Mouse (Mus musculus): ENCODE data around the gene Dok3. TPM values are rescaled to one million over a fixed set of nuclear protein-coding genes. Genes with fewer than 3 reads are reported as not detected.

Dok3 gene
- polyA plus RNA-seq, 1 experiment from 2014 or later = 1.6 TPM

DNA sequence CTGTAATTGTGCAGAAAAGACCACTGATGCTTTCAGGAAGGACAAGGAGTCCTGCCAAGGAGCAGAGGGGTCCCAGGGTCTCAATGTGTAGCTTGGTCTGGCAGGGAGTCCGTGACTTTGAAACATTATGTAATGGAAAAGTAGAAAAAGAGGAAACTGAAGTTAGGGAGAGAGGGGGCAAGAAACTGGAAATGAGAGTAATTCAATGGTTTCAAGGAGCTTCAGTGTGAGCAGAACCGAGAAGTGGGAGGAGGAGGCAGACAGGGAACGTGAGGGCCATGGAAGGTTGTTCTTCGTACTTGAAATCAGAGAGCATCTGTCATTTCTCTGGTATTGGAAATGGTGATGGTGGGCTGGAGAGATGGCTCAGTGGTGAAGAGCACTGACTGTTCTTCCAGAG lies 9.5 kb downstream of the Dok3 start:
- 77% methylated on average over 4 of the region's 4 CpGs for WGBS
- DNase-seq (ENCODE audit: low spot score) = no peak
- Histone ChIP-seq H3K27me3 (ENCODE audit: control insufficient read depth, insufficient read depth, low read length) (no peaks in the 10 kb centered on the region), H3K27ac (replicated peaks; ENCODE audit: low read depth, low read length) (no peak overlapping the region), H3K4me2 (ENCODE audit: low read depth, severe bottlenecking) (no peak overlapping the region), H3K4me1 (ENCODE audit: control insufficient read depth, insufficient read depth, low read length) (peaks cover 5% of the 10 kb centered on the region), H3K36me3 (ENCODE audit: control insufficient read depth, insufficient read depth, low read length) (no peaks in the 10 kb centered on the region), H3K4me3 (ENCODE audit: low read depth, low read length) (no peak overlapping the region), H3K9ac (ENCODE audit: low read length) (no peak overlapping the region), H3K9me3 (ENCODE audit: control insufficient read depth, low read length) (no peaks in the 10 kb centered on the region)
- ATAC-seq (ENCODE audit: insufficient number of reproducible peaks, low FRiP score, low TSS enrichment, low read depth) = no peak

DNA sequence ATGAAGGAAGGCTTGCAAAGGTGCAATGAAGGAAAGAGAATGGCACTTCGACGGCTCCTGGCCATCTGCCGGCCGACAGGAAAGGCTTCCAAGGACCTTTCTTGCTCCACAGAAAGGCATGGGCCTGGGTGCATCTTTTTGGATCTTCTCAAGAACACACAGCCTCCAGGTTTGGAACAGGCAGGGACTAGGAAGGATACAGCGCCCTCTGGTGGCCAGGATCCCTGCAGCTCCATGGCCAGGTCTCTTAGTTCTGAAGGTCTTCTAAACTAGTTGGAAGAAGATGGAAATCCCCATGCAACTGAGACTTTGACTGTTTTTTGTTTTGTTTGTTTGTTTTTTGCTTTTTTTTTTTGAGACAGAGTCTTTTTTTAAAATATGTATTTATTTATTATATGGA lies 12.1 kb downstream of the Dok3 start:
- DNase-seq (ENCODE audit: low spot score) (peak; percentile 95), ATAC-seq (ENCODE audit: insufficient number of reproducible peaks, low FRiP score, low TSS enrichment, low read depth) (no peak)
- Histone ChIP-seq H3K4me1 (ENCODE audit: control insufficient read depth, insufficient read depth, low read length) (peaks cover 9% of the 10 kb centered on the region), H3K36me3 (ENCODE audit: control insufficient read depth, insufficient read depth, low read length) (no peaks in the 10 kb centered on the region), H3K4me3 (ENCODE audit: low read depth, low read length) (no peak overlapping the region), H3K27me3 (ENCODE audit: control insufficient read depth, insufficient read depth, low read length) (no peaks in the 10 kb centered on the region), H3K9ac (ENCODE audit: low read length) (no peak overlapping the region), H3K4me2 (ENCODE audit: low read depth, severe bottlenecking) (no peak overlapping the region), H3K27ac (replicated peaks; ENCODE audit: low read depth, low read length) (no peak overlapping the region), H3K9me3 (ENCODE audit: control insufficient read depth, low read length) (no peaks in the 10 kb centered on the region)
- 5% methylated on average over 5 of the region's 5 CpGs for WGBS

DNA sequence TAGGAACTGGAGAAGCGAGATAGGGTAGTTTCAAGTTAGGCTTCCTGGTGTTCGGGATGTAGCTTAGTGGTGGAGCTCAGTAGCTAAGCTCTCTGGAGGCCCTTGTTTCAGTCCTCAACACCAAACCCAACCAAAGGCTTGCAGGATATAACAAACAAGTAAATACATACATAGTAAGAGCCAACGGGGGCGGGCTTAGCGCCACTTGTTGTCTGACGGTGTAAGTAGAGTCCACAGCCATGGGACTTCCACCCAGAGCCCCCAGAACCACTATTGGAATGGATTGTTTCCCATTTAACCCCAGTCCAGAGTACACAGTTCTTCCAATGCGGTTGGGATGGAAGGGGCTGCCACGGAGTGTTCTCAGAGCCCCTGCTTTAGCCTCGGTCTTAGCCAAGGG lies 15.3 kb downstream of the Dok3 start:
- Histone ChIP-seq H3K4me1 (ENCODE audit: control insufficient read depth, insufficient read depth, low read length) (peaks cover 27% of the 10 kb centered on the region), H3K27me3 (ENCODE audit: control insufficient read depth, insufficient read depth, low read length) (no peaks in the 10 kb centered on the region), H3K27ac (replicated peaks; ENCODE audit: low read depth, low read length) (no peak overlapping the region), H3K9ac (ENCODE audit: low read length) (no peak overlapping the region), H3K4me3 (ENCODE audit: low read depth, low read length) (no peak overlapping the region), H3K36me3 (ENCODE audit: control insufficient read depth, insufficient read depth, low read length) (peaks cover 1% of the 10 kb centered on the region; the same call in 1 of the 2 replicates), H3K4me2 (ENCODE audit: low read depth, severe bottlenecking) (peak overlapping the region; percentile 86), H3K9me3 (ENCODE audit: control insufficient read depth, low read length) (no peaks in the 10 kb centered on the region)
- DNase-seq (ENCODE audit: low spot score) = no peak
- ATAC-seq (ENCODE audit: insufficient number of reproducible peaks, low FRiP score, low TSS enrichment, low read depth) = no peak
- 32% methylated on average over 9 of the region's 9 CpGs for WGBS

DNA sequence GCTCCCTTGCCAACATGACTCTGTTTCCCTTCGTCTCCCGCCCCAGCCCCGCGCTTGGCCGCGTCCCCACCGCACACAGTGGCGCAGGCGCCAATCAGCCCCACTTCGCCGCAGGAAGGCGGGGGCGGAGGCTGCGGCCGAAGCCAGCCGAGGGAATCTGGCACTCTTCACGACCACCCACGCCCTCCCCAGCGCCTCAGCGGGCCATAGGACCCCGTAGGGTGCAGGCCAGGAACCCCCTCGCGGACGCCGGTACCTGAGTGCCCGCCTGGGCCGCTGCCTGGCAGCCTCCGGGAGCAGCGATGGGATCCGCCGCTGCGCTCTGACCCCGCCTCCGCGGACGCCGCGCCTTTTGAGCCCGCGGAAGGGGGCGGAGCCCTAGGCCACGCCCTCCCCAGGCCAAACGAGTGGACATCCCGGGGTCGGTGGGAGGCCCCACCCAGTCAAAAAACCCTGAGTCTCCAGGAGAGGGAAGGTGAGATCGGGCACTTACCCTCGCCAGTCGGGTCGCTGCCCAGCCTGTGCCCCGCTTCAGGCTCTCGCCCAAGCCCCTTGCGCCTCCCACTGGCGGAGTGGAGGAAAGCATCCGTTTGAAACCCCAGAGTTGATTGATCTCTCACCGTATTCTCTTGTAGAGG lies 15.9 kb downstream of the Dok3 start, which contains the start of gene Pdlim7:
Pdlim7 (minus strand) TSS at position 566 of the 638 bp plus-strand sequence.
- DNase-seq (ENCODE audit: low spot score) (peak; percentile 94), ATAC-seq (ENCODE audit: insufficient number of reproducible peaks, low FRiP score, low TSS enrichment, low read depth) (peak; percentile 63)
- Histone ChIP-seq H3K4me2 (ENCODE audit: low read depth, severe bottlenecking) (peak within 1 kb of the TSS; percentile 86), H3K9me3 (ENCODE audit: control insufficient read depth, low read length) (no peaks in the 10 kb centered on the region), H3K4me1 (ENCODE audit: control insufficient read depth, insufficient read depth, low read length) (peaks cover 27% of the 10 kb centered on the region), H3K9ac (ENCODE audit: low read length) (peak within 1 kb of the TSS; percentile 91), H3K4me3 (ENCODE audit: low read depth, low read length) (peak within 1 kb of the TSS; percentile 96), H3K27me3 (ENCODE audit: control insufficient read depth, insufficient read depth, low read length) (no peaks in the 10 kb centered on the region), H3K27ac (replicated peaks; ENCODE audit: low read depth, low read length) (peak within 1 kb of the TSS; percentile 75), H3K36me3 (ENCODE audit: control insufficient read depth, insufficient read depth, low read length) (peaks cover 6% of the 10 kb centered on the region; the same call in 1 of the 2 replicates)
- under 1% methylated on average over 55 of the region's 55 CpGs for WGBS

DNA sequence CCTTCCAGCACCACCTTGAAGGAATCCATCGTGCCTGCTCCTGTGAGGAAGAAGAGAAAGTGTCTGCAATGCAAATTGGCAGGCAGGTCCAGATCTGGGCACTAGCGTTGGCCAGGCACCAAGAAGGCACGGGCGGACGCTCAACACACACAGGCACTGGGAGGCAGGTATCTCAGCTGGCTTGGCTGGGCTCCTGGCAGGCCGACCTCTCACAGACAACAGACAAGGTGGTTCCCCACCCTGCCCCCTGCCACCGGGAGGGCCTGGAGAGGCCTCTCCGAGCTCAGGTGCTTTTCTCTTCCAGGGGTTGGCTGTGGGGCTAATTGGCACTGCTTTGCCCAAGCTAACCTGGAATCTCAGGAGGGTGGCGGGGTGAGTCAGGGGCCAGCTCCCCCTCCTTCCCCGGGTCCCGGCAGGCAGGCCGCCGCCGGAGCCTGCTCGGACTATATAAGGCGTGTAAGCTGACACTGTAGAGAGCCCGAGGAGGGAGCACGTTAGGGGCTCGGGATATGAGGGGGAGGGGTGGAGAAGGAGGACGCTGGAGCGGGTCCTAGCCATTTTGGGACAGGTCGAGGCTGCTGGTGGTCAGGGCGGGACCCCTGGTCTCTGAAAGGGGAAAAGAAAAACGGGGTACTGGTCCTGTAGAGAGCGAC lies 16.6 kb downstream of the Dok3 start:
- H3K27ac ChIP-seq (replicated peaks; ENCODE audit: low read depth, low read length) = peak overlapping the region; percentile 75
- H3K4me2 ChIP-seq (ENCODE audit: low read depth, severe bottlenecking) = peak overlapping the region; percentile 86
- H3K4me3 ChIP-seq (ENCODE audit: low read depth, low read length) = peak overlapping the region; percentile 96
- ATAC-seq (ENCODE audit: insufficient number of reproducible peaks, low FRiP score, low TSS enrichment, low read depth) = peak; percentile 76
- DNase-seq (ENCODE audit: low spot score) = peak; percentile 86
- peak overlapping the region; percentile 91 for H3K9ac ChIP-seq (ENCODE audit: low read length)
- H3K27me3 ChIP-seq (ENCODE audit: control insufficient read depth, insufficient read depth, low read length) = no peaks in the 10 kb centered on the region
- H3K9me3 ChIP-seq (ENCODE audit: control insufficient read depth, low read length) = no peaks in the 10 kb centered on the region
- H3K4me1 ChIP-seq (ENCODE audit: control insufficient read depth, insufficient read depth, low read length) = peaks cover 27% of the 10 kb centered on the region
- H3K36me3 ChIP-seq (ENCODE audit: control insufficient read depth, insufficient read depth, low read length) = peaks cover 11% of the 10 kb centered on the region
- WGBS = 1% methylated on average over 25 of the region's 25 CpGs

DNA sequence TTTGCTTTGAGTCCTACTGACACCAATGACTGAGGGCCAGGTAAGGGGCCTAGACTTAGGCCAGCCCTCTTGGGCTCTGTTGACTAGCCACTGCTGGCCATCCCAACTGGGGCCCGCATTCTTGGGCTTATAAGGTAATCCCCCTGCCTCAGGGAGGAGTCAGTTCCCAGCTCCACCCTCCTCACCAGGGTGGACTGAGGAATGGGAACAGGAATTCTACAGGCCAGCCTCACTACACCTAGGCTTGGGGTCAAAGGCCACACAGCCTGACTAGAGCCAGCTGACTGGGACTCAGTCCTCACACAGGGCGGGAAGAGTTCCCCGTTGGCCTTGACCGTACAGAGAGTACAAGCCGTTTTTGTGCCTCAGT lies 17.6 kb downstream of the Dok3 start:
- H3K27me3 ChIP-seq (ENCODE audit: control insufficient read depth, insufficient read depth, low read length) = no peaks in the 10 kb centered on the region
- H3K9me3 ChIP-seq (ENCODE audit: control insufficient read depth, low read length) = no peaks in the 10 kb centered on the region
- 22% methylated on average over 5 of the region's 5 CpGs for WGBS
- peak overlapping the region; percentile 96 for H3K4me3 ChIP-seq (ENCODE audit: low read depth, low read length)
- no peak for ATAC-seq (ENCODE audit: insufficient number of reproducible peaks, low FRiP score, low TSS enrichment, low read depth)
- H3K36me3 ChIP-seq (ENCODE audit: control insufficient read depth, insufficient read depth, low read length) = peaks cover 14% of the 10 kb centered on the region
- peak overlapping the region; percentile 17 for H3K9ac ChIP-seq (ENCODE audit: low read length)
- peak overlapping the region; percentile 86 for H3K4me2 ChIP-seq (ENCODE audit: low read depth, severe bottlenecking)
- peaks cover 27% of the 10 kb centered on the region for H3K4me1 ChIP-seq (ENCODE audit: control insufficient read depth, insufficient read depth, low read length)
- H3K27ac ChIP-seq (replicated peaks; ENCODE audit: low read depth, low read length) = peak overlapping the region; percentile 70; the same call in 1 of the 2 replicates
- DNase-seq (ENCODE audit: low spot score) = no peak

DNA sequence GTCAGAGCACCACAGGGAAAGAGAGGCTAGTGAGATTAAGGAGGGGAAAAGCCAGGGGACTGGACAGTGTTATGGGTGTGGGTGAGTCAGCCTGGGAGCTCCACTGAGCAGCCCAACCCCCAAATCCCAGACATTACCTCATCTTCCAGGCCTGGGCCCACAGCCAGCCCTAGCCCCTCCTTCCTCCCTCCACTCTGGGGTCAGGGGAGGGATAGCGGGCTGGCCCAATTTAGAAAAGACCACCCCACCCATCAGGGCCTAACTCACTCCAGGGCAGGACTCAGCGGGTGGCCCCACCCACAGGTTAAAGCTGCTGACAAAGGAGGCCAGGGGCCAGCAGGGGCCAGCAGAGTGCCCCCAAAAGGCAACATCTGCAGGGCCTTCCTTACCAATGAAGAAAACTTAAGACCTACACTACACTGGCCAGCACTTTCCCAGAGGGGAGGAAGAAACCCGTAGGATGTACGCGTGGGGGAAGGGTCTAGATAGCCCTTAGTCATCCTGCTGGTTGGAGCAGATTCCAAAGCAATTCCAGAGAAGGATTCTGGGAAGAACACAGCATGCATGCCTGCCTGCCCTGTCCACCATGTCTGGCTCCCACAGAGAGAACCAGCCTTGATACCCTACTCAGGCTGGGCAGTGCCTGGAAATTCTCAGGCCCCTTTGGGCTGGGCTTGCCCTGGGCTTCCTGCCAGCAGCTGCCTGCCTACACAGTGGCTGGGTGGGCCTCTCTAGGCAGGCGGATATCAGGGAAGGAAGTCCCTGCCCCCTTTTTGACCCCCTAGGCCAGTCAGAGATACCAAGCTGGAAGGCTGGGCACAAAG lies 18.2 kb downstream of the Dok3 start:
- peak; percentile 26 for ATAC-seq (ENCODE audit: insufficient number of reproducible peaks, low FRiP score, low TSS enrichment, low read depth)
- H3K9ac ChIP-seq (ENCODE audit: low read length) = peak overlapping the region; percentile 23
- H3K27ac ChIP-seq (replicated peaks; ENCODE audit: low read depth, low read length) = peak overlapping the region; percentile 70; the same call in 1 of the 2 replicates
- peak; percentile 69 for DNase-seq (ENCODE audit: low spot score)
- peak overlapping the region; percentile 86 for H3K4me2 ChIP-seq (ENCODE audit: low read depth, severe bottlenecking)
- H3K36me3 ChIP-seq (ENCODE audit: control insufficient read depth, insufficient read depth, low read length) = peaks cover 18% of the 10 kb centered on the region
- peaks cover 27% of the 10 kb centered on the region for H3K4me1 ChIP-seq (ENCODE audit: control insufficient read depth, insufficient read depth, low read length)
- H3K9me3 ChIP-seq (ENCODE audit: control insufficient read depth, low read length) = no peaks in the 10 kb centered on the region
- H3K4me3 ChIP-seq (ENCODE audit: low read depth, low read length) = peak overlapping the region; percentile 96; the same call in 1 of the 2 replicates
- no peaks in the 10 kb centered on the region for H3K27me3 ChIP-seq (ENCODE audit: control insufficient read depth, insufficient read depth, low read length)
- WGBS = 7% methylated on average over 6 of the region's 6 CpGs

DNA sequence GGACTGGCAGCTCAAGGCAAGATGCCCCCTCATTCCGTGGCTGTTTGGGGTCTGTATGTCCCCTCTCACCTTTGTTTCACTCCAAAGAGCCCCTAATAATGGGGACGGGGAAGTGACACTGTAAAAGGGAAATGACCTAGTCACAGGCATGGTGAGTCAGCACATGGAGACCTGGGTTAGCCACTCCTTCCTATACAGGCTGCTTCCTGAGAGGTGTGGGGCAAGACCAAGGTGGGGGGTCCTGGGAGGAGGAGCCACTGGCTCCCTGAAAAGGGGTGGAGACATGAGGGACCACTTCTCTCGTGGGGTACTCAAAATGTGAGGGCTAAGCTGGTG lies 18.8 kb downstream of the Dok3 start:
- H3K4me1 ChIP-seq (ENCODE audit: control insufficient read depth, insufficient read depth, low read length) = peaks cover 27% of the 10 kb centered on the region
- ATAC-seq (ENCODE audit: insufficient number of reproducible peaks, low FRiP score, low TSS enrichment, low read depth) (no peak), DNase-seq (ENCODE audit: low spot score) (no peak)
- H3K4me2 ChIP-seq (ENCODE audit: low read depth, severe bottlenecking) = peak overlapping the region; percentile 86; the same call in 1 of the 2 replicates
- H3K27ac ChIP-seq (replicated peaks; ENCODE audit: low read depth, low read length) = no peak overlapping the region
- WGBS = 19% methylated on average over 3 of the region's 3 CpGs
- no peak overlapping the region for H3K4me3 ChIP-seq (ENCODE audit: low read depth, low read length)
- no peak overlapping the region for H3K9ac ChIP-seq (ENCODE audit: low read length)
- H3K9me3 ChIP-seq (ENCODE audit: control insufficient read depth, low read length) = no peaks in the 10 kb centered on the region
- no peaks in the 10 kb centered on the region for H3K27me3 ChIP-seq (ENCODE audit: control insufficient read depth, insufficient read depth, low read length)
- H3K36me3 ChIP-seq (ENCODE audit: control insufficient read depth, insufficient read depth, low read length) = peaks cover 22% of the 10 kb centered on the region
